Mouse (Mus musculus) CH12.LX (cell line): Measurements from ENCODE around the gene Olfr51. TPM values are rescaled to one million over a fixed set of nuclear protein-coding genes. Genes with fewer than 3 reads are reported as not detected.

Experiments used
- DNase-seq: peaks from one replicate; pipeline ENCODE4 v3.0.0-alpha.2; 2013; ENCODE audit errors: extremely low read depth
- H3K27ac ChIP-seq: 2 replicates; pipeline ENCODE4 v1.5.1; 2012; ENCODE audit warnings: low read depth, mild to moderate bottlenecking, control low read depth, moderate library complexity; ENCODE audit not compliant: insufficient read depth
- H3K27me3 ChIP-seq: replicated peaks from 2 replicates; pipeline ENCODE3; 2012; ENCODE audit warnings: inconsistent platforms
- H3K36me3 ChIP-seq, 2 experiments: replicated peaks in 1 of 2; 2 replicates each; pipeline versions ENCODE3 to v1.6.1; 2012; ENCODE audit warnings: inconsistent platforms in 1 of 2, low read length in 1 of 2, mild to moderate bottlenecking in 1 of 2, mixed read lengths in 1 of 2, moderate library complexity in 1 of 2; ENCODE audit not compliant: control insufficient read depth in 1 of 2, insufficient read depth in 1 of 2
- H3K4me1 ChIP-seq, 2 experiments: 2 replicates each; pipeline ENCODE4 v1.6.1; 2012; ENCODE audit warnings: inconsistent platforms in 1 of 2, moderate library complexity in 1 of 2; ENCODE audit not compliant: insufficient read depth in 2 of 2, control insufficient read depth in 1 of 2
- H3K4me2 ChIP-seq: 2 replicates; pipeline ENCODE4 v1.6.1; 2012; ENCODE audit warnings: low read depth, mild to moderate bottlenecking, control low read depth; ENCODE audit not compliant: poor library complexity, insufficient read depth, severe bottlenecking
- H3K4me3 ChIP-seq, 3 experiments: fragments of 150-350 bp in 1 of 3; sonication (generic) in 1 of 3; replicated peaks in 1 of 3; 2 replicates each; pipeline versions ENCODE3 to v1.5.1; 2011 to 2012; ENCODE audit warnings: low read depth in 2 of 3, low read length in 2 of 3, mild to moderate bottlenecking in 2 of 3, moderate library complexity in 2 of 3, control low read depth in 1 of 3, improper control_type of control experiment in 1 of 3, inconsistent platforms in 1 of 3, mixed read lengths in 1 of 3; ENCODE audit not compliant: poor library complexity in 1 of 3
- H3K79me2 ChIP-seq: replicated peaks from 2 replicates; pipeline ENCODE4 v1.6.1; 2012; ENCODE audit warnings: mild to moderate bottlenecking, moderate library complexity; ENCODE audit not compliant: control insufficient read depth, poor library complexity, insufficient read depth, severe bottlenecking; ENCODE audit errors: extremely low read depth
- H3K9ac ChIP-seq: 2 replicates; pipeline ENCODE4 v1.6.1; 2012; ENCODE audit warnings: low read depth, mild to moderate bottlenecking, control low read depth, moderate library complexity; ENCODE audit not compliant: insufficient read depth
- H3K9me3 ChIP-seq: replicated peaks from 2 replicates; pipeline ENCODE3; 2012; ENCODE audit warnings: low read length, inconsistent platforms, mixed read lengths
- CHD1 ChIP-seq: IDR thresholded peaks from 2 replicates; pipeline ENCODE4 v1.6.1; 2012; ENCODE audit warnings: low read depth, low read length, improper control_type of control experiment, inconsistent platforms
- CHD2 ChIP-seq: IDR thresholded peaks from 2 replicates; pipeline ENCODE4 v1.6.1; 2011; ENCODE audit warnings: low read length, improper control_type of control experiment
- CTCF ChIP-seq, 2 experiments: IDR thresholded peaks in 1 of 2; conservative IDR thresholded peaks in 1 of 2; 2 replicates each; pipeline ENCODE4 v1.5.1; 2011 to 2012; ENCODE audit warnings: low read depth in 2 of 2, low read length in 2 of 2, improper control_type of control experiment in 1 of 2, inconsistent platforms in 1 of 2, mild to moderate bottlenecking in 1 of 2, moderate library complexity in 1 of 2
- E2F4 ChIP-seq: IDR thresholded peaks from 2 replicates; pipeline ENCODE4 v1.6.1; 2011; ENCODE audit warnings: low read depth, low read length, improper control_type of control experiment; ENCODE audit not compliant: insufficient replicate concordance
- ELF1 ChIP-seq: IDR thresholded peaks from 2 replicates; pipeline ENCODE4 v1.6.1; 2014; ENCODE audit warnings: low read depth, mild to moderate bottlenecking, inconsistent platforms, low read length, improper control_type of control experiment
- ETS1 ChIP-seq: conservative IDR thresholded peaks from 2 replicates; pipeline ENCODE4 v1.6.1; 2012; ENCODE audit warnings: low read depth, mild to moderate bottlenecking, inconsistent platforms, low read length, improper control_type of control experiment, moderate library complexity
- MAZ ChIP-seq: IDR thresholded peaks from 2 replicates; pipeline ENCODE4 v1.6.1; 2012; ENCODE audit warnings: low read depth, mild to moderate bottlenecking, inconsistent platforms, low read length, improper control_type of control experiment, moderate library complexity
- MXI1 ChIP-seq: IDR thresholded peaks from 2 replicates; pipeline ENCODE4 v1.6.1; 2011; ENCODE audit warnings: mild to moderate bottlenecking, low read depth, low read length, improper control_type of control experiment
- MYC ChIP-seq: IDR thresholded peaks from 2 replicates; pipeline ENCODE4 v1.6.1; 2011; ENCODE audit warnings: low read depth, mild to moderate bottlenecking, improper control_type of control experiment, low read length
- NRF1 ChIP-seq: IDR thresholded peaks from 2 replicates; pipeline ENCODE4 v1.6.1; 2014; ENCODE audit warnings: low read depth, mild to moderate bottlenecking, inconsistent platforms, low read length, improper control_type of control experiment, moderate library complexity
- POLR2AphosphoS2 ChIP-seq: IDR thresholded peaks from 2 replicates; pipeline ENCODE4 v1.6.1; 2011; ENCODE audit warnings: low read depth, low read length, improper control_type of control experiment
- RAD21 ChIP-seq: IDR thresholded peaks from 2 replicates; pipeline ENCODE4 v1.6.1; 2011; ENCODE audit warnings: low read depth, mild to moderate bottlenecking, low read length, improper control_type of control experiment, moderate library complexity
- SIN3A ChIP-seq: IDR thresholded peaks from 2 replicates; pipeline ENCODE4 v1.6.1; 2012; ENCODE audit warnings: low read length, improper control_type of control experiment, inconsistent platforms
- SMC3 ChIP-seq: IDR thresholded peaks from 2 replicates; pipeline ENCODE4 v1.6.1; 2011; ENCODE audit warnings: low read depth, low read length, improper control_type of control experiment
- TBP ChIP-seq: conservative IDR thresholded peaks from 2 replicates; pipeline ENCODE4 v1.6.1; 2011; ENCODE audit warnings: low read depth, low read length, improper control_type of control experiment
- TCF12 ChIP-seq: IDR thresholded peaks from 2 replicates; pipeline ENCODE4 v1.6.1; 2014; ENCODE audit warnings: low read depth, mild to moderate bottlenecking, inconsistent platforms, low read length, improper control_type of control experiment
- UBTF ChIP-seq: IDR thresholded peaks from 2 replicates; pipeline ENCODE4 v1.6.1; 2012; ENCODE audit warnings: low read depth, mild to moderate bottlenecking, inconsistent platforms, low read length, improper control_type of control experiment, moderate library complexity
- ZC3H11A ChIP-seq: IDR thresholded peaks from 2 replicates; pipeline ENCODE4 v1.6.1; 2012; ENCODE audit warnings: low read depth, mild to moderate bottlenecking, inconsistent platforms, low read length, improper control_type of control experiment
- ZKSCAN1 ChIP-seq: IDR thresholded peaks from 2 replicates; pipeline ENCODE4 v1.6.1; 2012; ENCODE audit warnings: low read depth, inconsistent platforms, low read length, improper control_type of control experiment, borderline replicate concordance
- ZMIZ1 ChIP-seq: IDR thresholded peaks from 2 replicates; pipeline ENCODE4 v1.6.1; 2012; ENCODE audit warnings: low read depth, mild to moderate bottlenecking, inconsistent platforms, low read length, improper control_type of control experiment
- ZNF384 ChIP-seq: IDR thresholded peaks from 2 replicates; pipeline ENCODE4 v1.6.1; 2012; ENCODE audit warnings: low read depth, low read length, improper control_type of control experiment, inconsistent platforms
- dilution Hi-C: fragments of 300-500 bp; cut with MboI; formaldehyde crosslinking; loops from 2 replicates; pipeline ENCODE4 v1.14.3; 2020; ENCODE audit warnings: low sequenced_read_pairs; ENCODE audit not compliant: extremely low pct_unique_long_range_greater_than_20kb, extremely low pct_ligation_motif_present
- in situ Hi-C: fragments of 300-500 bp; cut with MboI; formaldehyde crosslinking; loops from 3 replicates; pipeline ENCODE4 v1.14.3; 2019; ENCODE audit warnings: low sequenced_read_pairs, low pct_ligation_motif_present, low pct_unique_long_range_greater_than_20kb, mixed read lengths
- polyA plus RNA-seq: library from polyadenylated mRNA; unstranded; fragments of >175 nt; gene quantifications from 2 replicates; pipeline ENCODE4 v1.2.1, GENCODE M21; 2012; ENCODE audit warnings: low read depth; ENCODE audit not compliant: insufficient read length
- total RNA-seq, 2 experiments: library from RNA; depleted of rRNA; stranded (reverse); fragments of 300-350 nt in 1 of 2; fragments of >200 nt in 1 of 2; gene quantifications; 2 replicates each; pipeline ENCODE4 v1.2.3; 2012 to 2014

Olfr51 gene
- total and polyA plus RNA-seq, 3 experiments = not detected

DNA sequence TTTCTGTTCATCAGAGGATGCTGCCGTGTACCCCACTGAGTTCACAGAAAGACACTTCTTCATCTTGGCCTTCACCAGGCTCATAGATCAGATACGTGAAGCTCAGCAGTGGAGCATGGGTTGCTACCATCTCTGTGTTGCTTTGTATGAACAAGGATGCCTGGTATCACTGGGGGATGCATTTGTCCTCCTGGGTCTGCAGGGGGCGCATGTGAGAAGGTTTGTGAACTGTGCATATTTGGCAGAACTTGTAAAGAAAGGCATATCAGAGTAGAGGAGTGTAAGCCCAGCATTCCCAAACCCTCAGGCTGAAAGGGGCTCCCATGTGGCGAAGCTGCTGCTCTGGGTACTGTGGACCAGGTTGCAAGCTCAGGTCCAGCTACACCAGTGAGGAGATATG, 26.2 kb upstream of the Olfr51 start:
- peaks cover 50% of the 10 kb centered on the region for H3K27me3 ChIP-seq
- H3K79me2 ChIP-seq = no peaks in the 10 kb centered on the region
- in situ Hi-C loops = no loop called here
- H3K27ac ChIP-seq = no peak overlapping the region
- no peaks in the 10 kb centered on the region for H3K36me3 ChIP-seq
- H3K4me1 ChIP-seq = no peaks in the 10 kb centered on the region
- no peak for DNase-seq
- H3K4me3 ChIP-seq = no peak overlapping the region
- dilution Hi-C loops = no loop called here
- TF ChIP-seq CTCF (conservative IDR thresholded peaks at IDR 0.05 in 1 of 2, IDR thresholded peaks at IDR 0.05 in 1 of 2; ENCODE audit: low read depth in 2 of 2, low read length in 2 of 2) (peak in 1 of 2 experiments; percentile 26; a peak in 2 of 4 replicates), SMC3 (peak; percentile 5; the same call in 1 of the 2 replicates), POLR2AphosphoS2 (no peak), RAD21 (no peak), TCF12 (no peak)
- H3K9ac ChIP-seq = no peak overlapping the region
- no peak overlapping the region for H3K4me2 ChIP-seq
- peaks cover 17% of the 10 kb centered on the region for H3K9me3 ChIP-seq

DNA sequence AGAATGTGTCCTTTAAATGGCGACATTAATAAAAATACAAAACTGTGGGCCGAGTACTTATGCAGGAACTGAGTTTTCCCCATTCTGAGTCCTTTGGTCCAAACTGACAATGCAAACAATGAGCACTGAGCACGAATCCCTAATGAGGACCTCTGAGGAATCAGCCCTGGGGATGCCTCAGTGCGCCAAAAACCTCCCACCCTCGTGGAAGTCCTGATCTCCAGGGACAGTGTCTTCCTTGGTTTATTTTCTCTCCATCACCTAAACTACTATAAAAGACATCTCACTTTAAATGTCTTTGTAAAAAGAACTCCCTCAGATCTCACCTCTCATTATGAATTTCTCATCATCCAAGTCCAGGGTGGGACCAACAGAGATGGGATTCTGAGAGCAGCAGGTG, 21.7 kb upstream of the Olfr51 start, which contains the start of gene Olfr1377:
Gene Olfr1377, plus strand, starts transcription at position 301 of the 400 bp plus-strand sequence.
- dilution Hi-C loops (no loop called here), in situ Hi-C loops (no loop called here)
- no peak for TF ChIP-seq RAD21
- TF ChIP-seq ZC3H11A = no peak
- TF ChIP-seq NRF1 = no peak
- no peak for TF ChIP-seq MAZ
- no peak for TF ChIP-seq ZMIZ1
- no peak for TF ChIP-seq TBP
- no peak for TF ChIP-seq CHD2
- no peak for TF ChIP-seq SMC3
- TF ChIP-seq UBTF = no peak
- no peak for TF ChIP-seq ZNF384
- TF ChIP-seq MYC = no peak
- no peak for TF ChIP-seq SIN3A
- no peak for TF ChIP-seq CTCF (conservative IDR thresholded peaks at IDR 0.05 in 1 of 2, IDR thresholded peaks at IDR 0.05 in 1 of 2; ENCODE audit: low read depth in 2 of 2, low read length in 2 of 2)
- TF ChIP-seq ZKSCAN1 = no peak
- TF ChIP-seq CHD1 = no peak
- TF ChIP-seq MXI1 = no peak
- TF ChIP-seq POLR2AphosphoS2 = no peak
- TF ChIP-seq E2F4 = no peak
- no peak for TF ChIP-seq ETS1
- TF ChIP-seq ELF1 = no peak

More for the DNA sequence above, 21.7 kb upstream of the Olfr51 start, which contains the start of gene Olfr1377:
- DNase-seq = no peak
- Histone ChIP-seq H3K4me2 (no peak within 1 kb of the TSS), H3K36me3 (no peaks in the 10 kb centered on the region), H3K4me3 (no peak within 1 kb of the TSS), H3K9me3 (peaks cover 17% of the 10 kb centered on the region), H3K79me2 (no peaks in the 10 kb centered on the region), H3K4me1 (no peaks in the 10 kb centered on the region), H3K27me3 (peaks cover 56% of the 10 kb centered on the region), H3K9ac (no peak within 1 kb of the TSS), H3K27ac (no peak within 1 kb of the TSS)
